Mouse (Mus musculus): ENCODE data around the gene Gtpbp1. TPM values are rescaled to one million over a fixed set of nuclear protein-coding genes. Genes with fewer than 3 reads are reported as not detected.

Gtpbp1 gene
- polyA plus RNA-seq, 1 experiment from 2014 or later = 25.3 TPM

- 87% methylated on average over 11 of the region's 11 CpGs for WGBS
- no peak overlapping the region for H3K4me3 ChIP-seq (ENCODE audit: control insufficient read depth in 1 of 2, insufficient read depth in 1 of 2, low read depth in 1 of 2, low read length in 2 of 2)
- no peaks in the 10 kb centered on the region for H3K4me1 ChIP-seq (ENCODE audit: control insufficient read depth in 2 of 2, insufficient read depth in 2 of 2, low read length in 2 of 2)
- peaks cover 79% of the 10 kb centered on the region for H3K36me3 ChIP-seq (ENCODE audit: control insufficient read depth, insufficient read depth, low read length)
- no peaks in the 10 kb centered on the region for H3K27me3 ChIP-seq (ENCODE audit: control insufficient read depth, insufficient read depth, low read length)
- no peak for ATAC-seq (ENCODE audit: insufficient number of reproducible peaks, insufficient read depth, low FRiP score, low read depth)
- no peak overlapping the region for H3K9ac ChIP-seq (ENCODE audit: low read length)
- no peaks in the 10 kb centered on the region for H3K9me3 ChIP-seq (ENCODE audit: control insufficient read depth, low read length)
- no peak overlapping the region for H3K4me2 ChIP-seq (ENCODE audit: low read length)
- no peak overlapping the region for H3K27ac ChIP-seq (replicated peaks in 1 of 2; ENCODE audit: control insufficient read depth in 1 of 2, insufficient read depth in 1 of 2, low read depth in 2 of 2, low read length in 2 of 2)
Measured at GRCm38 (mm10) chr15:79725190-79725789, 34.6 kb downstream of the Gtpbp1 start.

DNA sequence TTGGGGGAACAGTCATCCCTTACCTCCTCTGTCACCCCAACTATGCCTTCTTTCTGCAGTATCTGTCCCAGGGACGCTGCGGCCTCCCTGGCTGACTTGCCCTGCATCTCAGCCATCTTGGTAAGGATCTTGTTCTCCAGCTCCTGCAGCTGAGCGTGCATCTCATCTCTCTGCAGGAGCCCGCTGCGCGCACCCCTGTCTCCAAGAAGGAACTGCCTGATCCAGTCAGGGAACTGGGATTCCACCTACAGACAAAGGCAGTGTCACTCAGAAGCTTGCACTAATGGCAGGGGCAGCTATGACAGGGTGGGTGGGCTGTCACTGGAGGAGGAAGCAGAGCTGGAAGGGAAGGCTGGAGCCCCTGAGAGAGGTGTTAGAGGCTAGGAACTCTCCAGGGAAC, 37.2 kb downstream of the Gtpbp1 start:
- Histone ChIP-seq H3K4me1 (ENCODE audit: control insufficient read depth in 2 of 2, insufficient read depth in 2 of 2, low read length in 2 of 2) (no peaks in the 10 kb centered on the region), H3K4me3 (ENCODE audit: control insufficient read depth in 1 of 2, insufficient read depth in 1 of 2, low read depth in 1 of 2, low read length in 2 of 2) (no peak overlapping the region), H3K36me3 (ENCODE audit: control insufficient read depth, insufficient read depth, low read length) (peaks cover 87% of the 10 kb centered on the region), H3K9ac (ENCODE audit: low read length) (no peak overlapping the region), H3K27ac (replicated peaks in 1 of 2; ENCODE audit: control insufficient read depth in 1 of 2, insufficient read depth in 1 of 2, low read depth in 2 of 2, low read length in 2 of 2) (no peak overlapping the region), H3K4me2 (ENCODE audit: low read length) (no peak overlapping the region), H3K9me3 (ENCODE audit: control insufficient read depth, low read length) (no peaks in the 10 kb centered on the region), H3K27me3 (ENCODE audit: control insufficient read depth, insufficient read depth, low read length) (no peaks in the 10 kb centered on the region)
- ATAC-seq (ENCODE audit: insufficient number of reproducible peaks, insufficient read depth, low FRiP score, low read depth) = no peak
- WGBS = 95% methylated on average over 6 of the region's 6 CpGs

DNA sequence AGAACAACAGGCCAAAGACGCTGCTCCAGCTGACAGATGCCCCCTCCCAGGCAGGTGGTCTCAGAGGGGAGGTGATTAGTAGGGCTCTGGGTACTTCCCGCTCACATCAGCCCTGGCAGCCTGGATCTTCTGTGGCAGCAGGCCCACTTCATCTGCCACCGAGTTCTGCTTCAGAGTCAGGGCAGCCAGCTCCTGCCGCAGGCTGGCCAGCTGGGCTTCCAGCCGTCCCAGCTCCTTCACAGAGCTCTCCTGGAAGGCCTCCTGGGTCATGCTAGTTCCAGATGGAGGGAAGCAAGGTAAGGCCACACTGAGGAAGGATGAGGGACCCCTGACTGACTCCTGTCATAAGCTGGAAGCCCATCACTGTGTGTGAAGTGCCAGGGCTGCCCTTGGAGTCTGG, 37.7 kb downstream of the Gtpbp1 start:
- H3K4me3 ChIP-seq (ENCODE audit: control insufficient read depth in 1 of 2, insufficient read depth in 1 of 2, low read depth in 1 of 2, low read length in 2 of 2) = no peak overlapping the region
- ATAC-seq (ENCODE audit: insufficient number of reproducible peaks, insufficient read depth, low FRiP score, low read depth) = no peak
- no peaks in the 10 kb centered on the region for H3K27me3 ChIP-seq (ENCODE audit: control insufficient read depth, insufficient read depth, low read length)
- H3K9ac ChIP-seq (ENCODE audit: low read length) = no peak overlapping the region
- 75% methylated on average over 5 of the region's 5 CpGs for WGBS
- H3K9me3 ChIP-seq (ENCODE audit: control insufficient read depth, low read length) = no peaks in the 10 kb centered on the region
- peaks cover 91% of the 10 kb centered on the region for H3K36me3 ChIP-seq (ENCODE audit: control insufficient read depth, insufficient read depth, low read length)
- no peak overlapping the region for H3K4me2 ChIP-seq (ENCODE audit: low read length)
- H3K27ac ChIP-seq (replicated peaks in 1 of 2; ENCODE audit: control insufficient read depth in 1 of 2, insufficient read depth in 1 of 2, low read depth in 2 of 2, low read length in 2 of 2) = no peak overlapping the region
- H3K4me1 ChIP-seq (ENCODE audit: control insufficient read depth in 2 of 2, insufficient read depth in 2 of 2, low read length in 2 of 2) = no peaks in the 10 kb centered on the region

DNA sequence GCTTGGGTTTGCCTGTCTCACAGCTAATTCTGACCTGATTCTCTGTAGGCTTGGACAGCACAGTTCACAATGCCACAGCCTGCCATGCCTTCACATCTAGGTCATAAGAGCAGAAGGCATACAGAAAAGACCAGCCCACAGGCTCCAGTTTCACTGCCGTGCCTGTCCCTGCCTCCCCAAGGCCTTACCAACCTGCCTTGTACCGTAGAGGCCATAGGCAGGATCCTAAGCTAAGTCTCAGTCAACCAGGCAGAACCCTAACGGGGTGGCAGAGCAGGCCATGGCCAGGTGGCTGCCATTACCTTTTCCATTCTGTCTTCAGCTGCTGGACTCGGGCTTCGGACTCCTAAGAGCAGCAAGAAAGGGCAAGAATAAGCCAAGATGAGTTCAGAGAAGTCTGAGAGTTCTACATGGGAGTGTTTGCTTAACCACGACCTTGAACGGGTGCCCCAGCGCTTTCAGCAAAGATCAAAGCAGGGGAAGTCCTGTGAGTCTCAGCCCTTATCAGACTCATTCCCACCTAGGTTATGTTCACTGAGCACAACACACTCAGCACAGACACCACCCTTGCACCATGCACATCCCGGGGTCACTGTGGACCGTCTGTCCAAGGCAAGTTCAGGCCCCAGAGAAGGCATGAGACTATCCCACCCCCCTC, 38.2 kb downstream of the Gtpbp1 start:
- Histone ChIP-seq H3K9ac (ENCODE audit: low read length) (no peak overlapping the region), H3K4me2 (ENCODE audit: low read length) (no peak overlapping the region), H3K9me3 (ENCODE audit: control insufficient read depth, low read length) (no peaks in the 10 kb centered on the region), H3K27ac (replicated peaks in 1 of 2; ENCODE audit: control insufficient read depth in 1 of 2, insufficient read depth in 1 of 2, low read depth in 2 of 2, low read length in 2 of 2) (no peak overlapping the region), H3K4me1 (ENCODE audit: control insufficient read depth in 2 of 2, insufficient read depth in 2 of 2, low read length in 2 of 2) (no peaks in the 10 kb centered on the region; a peak in 1 of 4 replicates), H3K27me3 (ENCODE audit: control insufficient read depth, insufficient read depth, low read length) (no peaks in the 10 kb centered on the region), H3K4me3 (ENCODE audit: control insufficient read depth in 1 of 2, insufficient read depth in 1 of 2, low read depth in 1 of 2, low read length in 2 of 2) (no peak overlapping the region), H3K36me3 (ENCODE audit: control insufficient read depth, insufficient read depth, low read length) (peaks cover 94% of the 10 kb centered on the region)
- no peak for ATAC-seq (ENCODE audit: insufficient number of reproducible peaks, insufficient read depth, low FRiP score, low read depth)
- WGBS = 82% methylated on average over 10 of the region's 10 CpGs

DNA sequence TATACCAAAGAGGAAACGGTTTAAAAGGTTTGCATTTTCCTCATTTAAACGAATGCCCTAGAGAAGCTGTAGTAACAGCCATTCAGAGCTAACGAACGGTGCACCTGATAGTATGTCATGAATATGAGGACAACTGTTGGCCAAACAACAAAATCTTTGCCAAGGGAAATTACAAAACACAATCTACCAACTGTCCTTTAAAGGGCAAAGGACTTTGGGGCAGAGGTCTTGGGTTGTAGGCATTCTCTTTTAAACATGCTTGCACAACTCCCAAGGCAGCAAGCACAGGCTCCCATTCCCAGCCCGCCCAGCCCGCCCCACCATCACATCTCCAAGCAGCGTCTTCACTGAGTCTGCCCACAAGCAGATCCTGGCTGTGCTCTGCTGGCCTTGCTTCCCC, 40.9 kb downstream of the Gtpbp1 start:
- H3K27me3 ChIP-seq (ENCODE audit: control insufficient read depth, insufficient read depth, low read length) = no peaks in the 10 kb centered on the region
- H3K27ac ChIP-seq (replicated peaks in 1 of 2; ENCODE audit: control insufficient read depth in 1 of 2, insufficient read depth in 1 of 2, low read depth in 2 of 2, low read length in 2 of 2) = no peak overlapping the region
- peaks cover 93% of the 10 kb centered on the region for H3K36me3 ChIP-seq (ENCODE audit: control insufficient read depth, insufficient read depth, low read length)
- 92% methylated on average over 7 of the region's 7 CpGs for WGBS
- peaks cover 14 to 19% of the 10 kb centered on the region in 2 experiments for H3K4me1 ChIP-seq (ENCODE audit: control insufficient read depth in 2 of 2, insufficient read depth in 2 of 2, low read length in 2 of 2)
- no peaks in the 10 kb centered on the region for H3K9me3 ChIP-seq (ENCODE audit: control insufficient read depth, low read length)
- no peak for ATAC-seq (ENCODE audit: insufficient number of reproducible peaks, insufficient read depth, low FRiP score, low read depth)
- no peak overlapping the region for H3K9ac ChIP-seq (ENCODE audit: low read length)
- H3K4me3 ChIP-seq (ENCODE audit: control insufficient read depth in 1 of 2, insufficient read depth in 1 of 2, low read depth in 1 of 2, low read length in 2 of 2) = no peak overlapping the region
- H3K4me2 ChIP-seq (ENCODE audit: low read length) = no peak overlapping the region

- WGBS = 93% methylated on average over 8 of the region's 8 CpGs
- H3K27me3 ChIP-seq (ENCODE audit: control insufficient read depth, insufficient read depth, low read length) = no peaks in the 10 kb centered on the region
- H3K36me3 ChIP-seq (ENCODE audit: control insufficient read depth, insufficient read depth, low read length) = peaks cover 93% of the 10 kb centered on the region
- H3K9ac ChIP-seq (ENCODE audit: low read length) = no peak overlapping the region
- no peak overlapping the region for H3K27ac ChIP-seq (replicated peaks in 1 of 2; ENCODE audit: control insufficient read depth in 1 of 2, insufficient read depth in 1 of 2, low read depth in 2 of 2, low read length in 2 of 2)
- H3K4me2 ChIP-seq (ENCODE audit: low read length) = no peak overlapping the region
- no peaks in the 10 kb centered on the region for H3K9me3 ChIP-seq (ENCODE audit: control insufficient read depth, low read length)
- no peak for ATAC-seq (ENCODE audit: insufficient number of reproducible peaks, insufficient read depth, low FRiP score, low read depth)
- no peak overlapping the region for H3K4me3 ChIP-seq (ENCODE audit: control insufficient read depth in 1 of 2, insufficient read depth in 1 of 2, low read depth in 1 of 2, low read length in 2 of 2)
- peaks cover 14 to 19% of the 10 kb centered on the region in 2 experiments for H3K4me1 ChIP-seq (ENCODE audit: control insufficient read depth in 2 of 2, insufficient read depth in 2 of 2, low read length in 2 of 2)
Measured at GRCm38 (mm10) chr15:79733192-79733591, 42.5 kb downstream of the Gtpbp1 start.

GRCm38 (mm10) chr15:79733640-79734039, 43.0 kb downstream of the Gtpbp1 start:
- Histone ChIP-seq H3K36me3 (ENCODE audit: control insufficient read depth, insufficient read depth, low read length) (peaks cover 93% of the 10 kb centered on the region), H3K27ac (replicated peaks in 1 of 2; ENCODE audit: control insufficient read depth in 1 of 2, insufficient read depth in 1 of 2, low read depth in 2 of 2, low read length in 2 of 2) (no peak overlapping the region), H3K4me2 (ENCODE audit: low read length) (no peak overlapping the region), H3K27me3 (ENCODE audit: control insufficient read depth, insufficient read depth, low read length) (no peaks in the 10 kb centered on the region), H3K9ac (ENCODE audit: low read length) (no peak overlapping the region), H3K4me3 (ENCODE audit: control insufficient read depth in 1 of 2, insufficient read depth in 1 of 2, low read depth in 1 of 2, low read length in 2 of 2) (no peak overlapping the region), H3K9me3 (ENCODE audit: control insufficient read depth, low read length) (no peaks in the 10 kb centered on the region), H3K4me1 (ENCODE audit: control insufficient read depth in 2 of 2, insufficient read depth in 2 of 2, low read length in 2 of 2) (peaks cover 14 to 19% of the 10 kb centered on the region in 2 experiments)
- 81% methylated on average over 4 of the region's 4 CpGs for WGBS
- ATAC-seq (ENCODE audit: insufficient number of reproducible peaks, insufficient read depth, low FRiP score, low read depth) = no peak

- H3K9ac ChIP-seq (ENCODE audit: low read length) = peak overlapping the region; percentile 65
- no peaks in the 10 kb centered on the region for H3K27me3 ChIP-seq (ENCODE audit: control insufficient read depth, insufficient read depth, low read length)
- H3K9me3 ChIP-seq (ENCODE audit: control insufficient read depth, low read length) = no peaks in the 10 kb centered on the region
- H3K27ac ChIP-seq (replicated peaks in 1 of 2; ENCODE audit: control insufficient read depth in 1 of 2, insufficient read depth in 1 of 2, low read depth in 2 of 2, low read length in 2 of 2) = peak overlapping the region; percentile 99
- peaks cover 14 to 25% of the 10 kb centered on the region in 2 experiments for H3K4me1 ChIP-seq (ENCODE audit: control insufficient read depth in 2 of 2, insufficient read depth in 2 of 2, low read length in 2 of 2)
- ATAC-seq (ENCODE audit: insufficient number of reproducible peaks, insufficient read depth, low FRiP score, low read depth) = no peak
- peaks cover 93% of the 10 kb centered on the region for H3K36me3 ChIP-seq (ENCODE audit: control insufficient read depth, insufficient read depth, low read length)
- 69% methylated on average over 8 of the region's 8 CpGs for WGBS
- H3K4me2 ChIP-seq (ENCODE audit: low read length) = no peak overlapping the region
- no peak overlapping the region for H3K4me3 ChIP-seq (ENCODE audit: control insufficient read depth in 1 of 2, insufficient read depth in 1 of 2, low read depth in 1 of 2, low read length in 2 of 2)
Measured at GRCm38 (mm10) chr15:79734311-79734710, 43.7 kb downstream of the Gtpbp1 start.
